Mouse (Mus musculus): Measurements from ENCODE around the gene Acot1. TPM values are rescaled to one million over a fixed set of nuclear protein-coding genes. Genes with fewer than 3 reads are reported as not detected.

Gene Acot1
- total and polyA plus RNA-seq, 3 experiments = 0.42 TPM; not detected in 2

DNA sequence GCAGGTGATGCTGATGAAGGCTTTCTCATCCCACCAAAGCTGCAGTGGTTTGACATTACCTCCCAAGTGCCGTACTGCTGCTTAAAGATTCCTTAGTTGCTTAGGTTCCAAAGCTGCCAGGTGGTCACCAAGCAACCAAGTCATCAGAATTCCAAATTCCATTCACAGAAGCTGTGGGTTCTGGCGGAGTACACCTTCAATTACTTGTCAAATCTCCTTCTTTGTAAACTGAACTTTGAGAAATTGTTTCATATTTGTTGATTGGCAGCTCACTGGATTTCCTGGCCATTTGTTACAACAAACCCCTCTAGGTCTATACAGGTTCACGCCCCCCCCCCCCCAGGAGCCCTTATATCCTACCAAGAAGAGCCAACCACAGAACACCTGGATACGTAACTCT is 24.5 kb upstream of the Acot1 start, which contains the start of gene Heatr4:
TSS of gene Heatr4 (minus strand) at position 101 of the 400 bp plus-strand sequence.
- DNase-seq (ENCODE audit: extremely low read depth) = no peak
- dilution Hi-C loops (cut with MboI; ENCODE audit: extremely low pct_ligation_motif_present, extremely low pct_unique_long_range_greater_than_20kb, low sequenced_read_pairs) = no loop called here
- no peak within 1 kb of the TSS for H3K27ac ChIP-seq (ENCODE audit: insufficient read depth, low read depth)
- no peak within 1 kb of the TSS for H3K4me3 ChIP-seq (replicated peaks in 1 of 3; ENCODE audit: low read depth in 2 of 3, low read length in 2 of 3, poor library complexity in 1 of 3)
- H3K79me2 ChIP-seq (replicated peaks; ENCODE audit: control insufficient read depth, extremely low read depth, insufficient read depth, poor library complexity, severe bottlenecking) = no peaks in the 10 kb centered on the region
- peaks cover 5 to 16% of the 10 kb centered on the region in 2 experiments for H3K4me1 ChIP-seq (ENCODE audit: control insufficient read depth in 1 of 2, insufficient read depth in 2 of 2)
- TF ChIP-seq USF2 (conservative IDR thresholded peaks at IDR 0.05; ENCODE audit: low read depth, low read length) (no peak), RAD21 (IDR thresholded peaks at IDR 0.05; ENCODE audit: low read depth, low read length) (no peak), SIN3A (IDR thresholded peaks at IDR 0.05; ENCODE audit: low read length) (no peak), CTCF (conservative IDR thresholded peaks at IDR 0.05 in 1 of 2, IDR thresholded peaks at IDR 0.05 in 1 of 2; ENCODE audit: low read depth in 2 of 2, low read length in 2 of 2) (no peak), CHD1 (IDR thresholded peaks at IDR 0.05; ENCODE audit: low read depth, low read length) (no peak), ELF1 (IDR thresholded peaks at IDR 0.05; ENCODE audit: low read depth, low read length) (no peak), USF1 (IDR thresholded peaks at IDR 0.05; ENCODE audit: low read depth, low read length) (no peak), MAZ (IDR thresholded peaks at IDR 0.05; ENCODE audit: low read depth, low read length) (no peak), TCF12 (IDR thresholded peaks at IDR 0.05; ENCODE audit: low read depth, low read length) (no peak), MXI1 (IDR thresholded peaks at IDR 0.05; ENCODE audit: low read depth, low read length) (no peak), GABPA (IDR thresholded peaks at IDR 0.05; ENCODE audit: insufficient replicate concordance, low read depth, low read length) (no peak), MAFK (IDR thresholded peaks at IDR 0.05; ENCODE audit: insufficient replicate concordance, low read length) (no peak)
- H3K9ac ChIP-seq (ENCODE audit: insufficient read depth, low read depth) = no peak within 1 kb of the TSS
- no peak within 1 kb of the TSS for H3K4me2 ChIP-seq (ENCODE audit: insufficient read depth, low read depth, poor library complexity, severe bottlenecking)
- in situ Hi-C loops (cut with MboI; ENCODE audit: low pct_ligation_motif_present, low pct_unique_long_range_greater_than_20kb, low sequenced_read_pairs) = no loop called here
- H3K27me3 ChIP-seq (replicated peaks) = no peaks in the 10 kb centered on the region
- peaks cover 0 to under 1% of the 10 kb centered on the region in 2 experiments for H3K36me3 ChIP-seq (replicated peaks in 1 of 2; ENCODE audit: control insufficient read depth in 1 of 2, insufficient read depth in 1 of 2, low read length in 1 of 2)
- H3K9me3 ChIP-seq (replicated peaks; ENCODE audit: low read length) = peaks cover 5% of the 10 kb centered on the region

DNA sequence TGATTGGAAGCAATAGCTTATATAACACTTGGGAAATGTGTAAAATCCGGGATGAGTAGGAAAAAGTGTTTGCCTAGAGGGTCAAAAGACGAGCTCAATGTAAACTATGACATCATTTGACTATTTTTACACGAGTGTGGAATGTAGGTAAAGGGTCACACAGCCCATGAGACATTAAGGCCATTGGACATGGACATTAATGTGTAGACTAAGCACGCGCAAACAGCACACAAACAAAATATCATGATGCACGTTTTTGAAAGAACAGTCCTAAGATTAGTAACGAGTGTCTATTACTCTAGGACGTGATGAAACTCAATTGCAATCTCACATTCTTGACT is 22.1 kb upstream of the Acot1 start:
- dilution Hi-C loops (cut with MboI; ENCODE audit: extremely low pct_ligation_motif_present, extremely low pct_unique_long_range_greater_than_20kb, low sequenced_read_pairs) (no loop called here), in situ Hi-C loops (cut with MboI; ENCODE audit: low pct_ligation_motif_present, low pct_unique_long_range_greater_than_20kb, low sequenced_read_pairs) (no loop called here)
- peak overlapping the region; percentile 84 for H3K27ac ChIP-seq (ENCODE audit: insufficient read depth, low read depth)

More for the DNA sequence above, 22.1 kb upstream of the Acot1 start:
- Histone ChIP-seq H3K79me2 (replicated peaks; ENCODE audit: control insufficient read depth, extremely low read depth, insufficient read depth, poor library complexity, severe bottlenecking) (no peaks in the 10 kb centered on the region), H3K4me3 (replicated peaks in 1 of 3; ENCODE audit: low read depth in 2 of 3, low read length in 2 of 3, poor library complexity in 1 of 3) (peak overlapping the region; percentile 58 to 70 (median 67)), H3K36me3 (replicated peaks in 1 of 2; ENCODE audit: control insufficient read depth in 1 of 2, insufficient read depth in 1 of 2, low read length in 1 of 2) (peaks cover 10 to 11% of the 10 kb centered on the region in 2 experiments), H3K4me1 (ENCODE audit: control insufficient read depth in 1 of 2, insufficient read depth in 2 of 2) (peaks cover 7 to 16% of the 10 kb centered on the region in 2 experiments), H3K4me2 (ENCODE audit: insufficient read depth, low read depth, poor library complexity, severe bottlenecking) (peak overlapping the region; percentile 61), H3K27me3 (replicated peaks) (no peaks in the 10 kb centered on the region), H3K9ac (ENCODE audit: insufficient read depth, low read depth) (peak overlapping the region; percentile 62), H3K9me3 (replicated peaks; ENCODE audit: low read length) (peaks cover 5% of the 10 kb centered on the region)
- TF ChIP-seq SIN3A (IDR thresholded peaks at IDR 0.05; ENCODE audit: low read length) = no peak
- 0 out of 2 replicates have a peak, but pooled peaks have one; percentile 39 for TF ChIP-seq MEF2A (IDR thresholded peaks at IDR 0.05; ENCODE audit: borderline replicate concordance, low read depth, low read length)
- no peak for TF ChIP-seq MAZ (IDR thresholded peaks at IDR 0.05; ENCODE audit: low read depth, low read length)
- TF ChIP-seq NELFE (IDR thresholded peaks at IDR 0.05; ENCODE audit: low read depth, low read length) = no peak
- no peak for DNase-seq (ENCODE audit: extremely low read depth)

All from CH12.LX (cell line).